Mouse (Mus musculus) spleen, adult 2 months (tissue): ENCODE results near the gene Cideb.

ENCODE experiments used
- CTCF ChIP-seq: fragments of 200-500 bp; IDR thresholded peaks from 2 replicates; pipeline ENCODE4 v1.5.1; 2011; ENCODE audit warnings: mild to moderate bottlenecking, inconsistent platforms; ENCODE audit not compliant: insufficient read depth, insufficient read length, insufficient replicate concordance; ENCODE audit errors: extremely low read depth
- POLR2A ChIP-seq: fragments of 200-500 bp; IDR thresholded peaks from 2 replicates; pipeline ENCODE4 v1.6.1; 2011; ENCODE audit warnings: low read depth, low read length, inconsistent platforms

DNA sequence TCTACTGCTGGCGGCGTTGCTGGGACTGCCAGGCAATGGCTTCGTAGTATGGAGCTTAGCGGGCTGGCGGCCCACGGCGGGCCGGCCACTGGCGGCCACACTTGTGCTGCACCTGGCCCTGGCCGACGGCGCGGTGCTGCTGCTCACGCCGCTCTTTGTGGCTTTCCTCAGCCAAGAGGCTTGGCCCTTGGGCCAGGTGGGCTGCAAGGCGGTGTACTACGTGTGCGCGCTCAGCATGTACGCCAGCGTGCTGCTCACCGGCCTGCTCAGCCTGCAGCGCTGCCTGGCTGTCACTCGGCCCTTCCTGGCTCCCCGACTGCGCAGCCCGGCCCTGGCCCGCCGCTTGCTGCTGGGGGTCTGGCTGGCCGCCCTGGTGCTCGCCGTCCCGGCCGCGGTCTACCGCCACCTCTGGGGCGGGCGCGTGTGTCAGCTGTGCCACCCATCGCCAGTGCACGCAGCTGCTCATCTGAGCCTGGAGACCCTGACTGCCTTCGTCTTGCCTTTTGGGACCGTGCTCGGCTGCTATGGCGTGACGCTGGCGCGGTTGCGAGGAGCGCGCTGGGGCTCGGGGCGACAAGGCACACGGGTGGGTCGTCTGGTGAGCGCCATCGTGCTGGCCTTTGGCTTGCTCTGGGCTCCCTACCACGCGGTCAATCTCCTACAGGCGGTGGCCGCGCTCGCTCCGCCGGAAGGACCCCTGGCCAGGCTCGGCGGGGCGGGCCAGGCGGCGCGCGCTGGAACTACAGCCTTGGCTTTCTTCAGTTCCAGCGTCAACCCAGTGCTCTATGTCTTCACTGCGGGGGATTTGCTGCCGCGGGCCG lies 4.0 kb upstream of the Cideb start:
- TF ChIP-seq CTCF (0 out of 2 replicates have a peak, but pooled peaks have one; percentile 0), POLR2A (no peak)
